Mouse (Mus musculus) adrenal gland, postnatal 14 days (tissue): Measurements from ENCODE around the gene Fuom. TPM values are rescaled to one million over a fixed set of nuclear protein-coding genes. Genes with fewer than 3 reads are reported as not detected.
"Not testable (repeated sequence)": the region's sequence is repeated elsewhere in the genome, so short reads cannot be mapped to it uniquely, and the experiment has no call there.

Experiments used
- DNase-seq: peaks from one replicate; pipeline ENCODE4 v3.0.0; 2021; ENCODE audit warnings: mixed read lengths
- long read RNA-seq, 2 experiments: library from polyadenylated mRNA; stranded (forward); transcript quantifications; one replicate each; pipeline ENCODE4 v2.0.0; 2021
- total RNA-seq: library from RNA; stranded (reverse); gene quantifications from 2 replicates; pipeline ENCODE4 v1.2.3, GENCODE M21; 2021

The Fuom gene
- total RNA-seq, result 70.4 and 79.8 TPM in 2 replicates
- long read RNA-seq, experiment 1, transcript Fuom-201 (6 exons, 685 nt), result major isoform, 47 of 66 reads
- long read RNA-seq, experiment 1, partial matches to known transcripts, result 4 of 66 reads
- long read RNA-seq, experiment 1, other reads (novel, unspliced or antisense), result 12 of 66 reads
- long read RNA-seq, experiment 2, transcript Fuom-201 (6 exons, 685 nt), result major isoform, 52 of 75 reads
- long read RNA-seq, experiment 2, partial matches to known transcripts, result 7 of 75 reads
- long read RNA-seq, experiment 2, other reads (novel, unspliced or antisense), result 13 of 75 reads

- DNase-seq, result peak; percentile 98
These were observed at the start of gene Fuom for GRCm38 (mm10) chr7:140101993-140102860. Gene Fuom, minus strand, starts transcription at chr7:140102441.

DNA sequence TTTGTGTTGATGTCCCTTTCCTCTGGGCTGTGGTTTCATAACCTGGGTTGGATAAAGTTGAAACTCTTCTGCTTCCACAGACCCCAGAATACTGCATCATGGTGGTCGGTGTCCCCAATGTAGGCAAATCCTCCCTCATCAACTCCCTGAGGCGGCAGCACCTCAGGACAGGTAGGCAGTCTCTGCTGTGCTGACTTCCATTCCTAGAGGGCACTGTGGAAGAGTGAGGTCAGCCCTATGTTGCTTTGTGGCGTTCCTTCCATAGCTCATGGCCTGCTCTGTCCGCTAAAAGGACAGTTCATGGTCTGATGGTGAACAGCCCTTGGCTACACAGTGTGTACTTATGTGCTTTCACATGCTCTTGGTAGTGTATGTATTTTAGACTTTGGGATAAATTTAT, 42.3 kb upstream of the Fuom start:
- no peak for DNase-seq

- DNase-seq, result peak; percentile 85
These were observed 39.1 kb upstream of the Fuom start for GRCm38 (mm10) chr7:140141350-140141749.

DNA sequence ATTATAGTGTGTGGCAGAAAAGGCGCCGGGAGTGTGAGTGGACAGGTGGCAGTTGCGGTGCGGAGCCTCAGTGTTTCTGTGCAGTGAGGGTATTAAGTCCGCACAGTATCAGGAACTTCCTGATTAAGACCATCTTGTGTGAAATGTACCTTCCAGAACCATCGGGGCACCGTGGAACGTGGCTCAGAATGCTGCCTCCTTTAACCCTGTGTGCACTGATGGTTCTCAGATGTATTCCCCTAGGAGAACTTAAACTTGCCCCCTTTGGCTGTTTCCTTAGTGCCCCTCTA, 35.7 kb upstream of the Fuom start:
- no peak for DNase-seq

GRCm38 (mm10) chr7:140137135-140138020, 35.1 kb upstream of the Fuom start, which contains the start of gene Mtg1:
Gene Mtg1, plus strand, starts transcription at chr7:140137564.
- DNase-seq, result peak; percentile 97

DNA sequence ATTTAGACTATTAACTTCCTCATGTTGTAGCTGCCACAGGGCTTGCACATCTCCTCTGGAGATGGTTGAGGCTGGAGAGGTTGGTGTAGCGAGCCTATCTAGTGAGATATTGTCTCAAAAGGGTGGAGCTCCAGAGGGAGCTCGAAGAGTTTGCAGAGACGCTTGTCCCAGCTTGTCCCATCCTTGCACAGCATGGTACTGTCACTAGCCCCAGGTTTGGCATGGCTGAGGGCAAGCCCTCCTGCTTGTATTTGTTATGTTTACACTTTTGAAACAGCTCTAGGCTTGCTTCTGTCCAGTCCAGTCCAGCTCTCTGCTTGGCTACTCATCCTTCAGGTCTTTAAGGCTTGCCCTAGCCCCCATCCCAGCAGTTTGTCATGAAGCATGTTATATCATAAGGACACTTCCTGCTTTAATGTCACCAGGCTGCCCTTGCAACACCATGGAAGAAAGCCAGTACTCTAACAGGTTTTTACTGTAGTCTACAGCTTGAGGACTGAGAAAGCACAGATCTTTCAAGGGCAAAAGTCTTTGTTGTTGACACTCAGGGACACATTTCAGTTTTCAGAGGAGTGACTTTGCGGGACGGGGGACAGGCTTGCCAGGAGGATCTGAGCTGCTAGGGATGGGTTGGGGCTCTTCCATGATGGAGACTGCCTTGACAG, 33.0 kb upstream of the Fuom start:
- DNase-seq, result peak; percentile 70

DNA sequence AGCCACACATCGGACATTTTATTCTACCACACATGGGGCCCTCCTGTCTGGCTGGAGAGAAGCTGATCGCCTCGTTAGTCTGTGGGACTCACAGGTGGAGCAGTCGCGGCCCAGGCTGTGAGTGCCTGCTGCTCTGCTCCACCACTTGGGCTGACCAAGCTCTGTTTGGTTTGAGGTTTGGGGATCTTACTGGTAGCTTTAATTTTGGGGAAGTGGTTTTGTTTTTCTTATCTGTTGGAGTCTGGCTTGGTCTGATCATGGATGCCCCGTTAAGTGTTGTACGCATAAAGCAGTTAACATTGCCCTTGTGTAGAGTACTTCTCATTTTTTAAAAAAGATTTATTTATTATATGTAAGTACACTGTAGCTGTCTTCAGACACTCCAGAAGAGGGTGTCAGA, 31.8 kb upstream of the Fuom start:
- not testable (repeated sequence) for DNase-seq

DNA sequence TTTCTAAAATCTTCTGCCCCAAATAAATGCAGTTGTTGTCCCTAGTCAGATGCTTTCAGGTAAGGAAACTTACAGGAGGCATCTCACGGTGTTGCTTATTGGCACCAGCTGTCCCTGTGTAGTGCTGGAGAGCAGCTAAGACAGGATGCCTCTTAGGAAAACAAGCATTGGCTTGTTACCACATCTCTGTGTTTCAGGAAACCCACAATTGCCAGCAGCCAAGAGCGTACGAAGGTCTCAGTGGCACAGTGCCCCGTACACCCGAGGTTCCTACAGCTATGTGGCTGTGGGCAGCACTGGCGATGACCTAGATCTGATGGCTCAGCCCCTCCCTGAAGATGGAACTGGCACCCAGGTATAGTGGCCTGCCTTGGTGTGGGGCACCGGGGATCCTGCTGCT, 29.9 kb upstream of the Fuom start:
- not testable (repeated sequence) for DNase-seq

GRCm38 (mm10) chr7:140127911-140128310, 25.7 kb upstream of the Fuom start:
- DNase-seq, result no peak

GRCm38 (mm10) chr7:140126934-140127333, 24.7 kb upstream of the Fuom start:
- DNase-seq, result no peak

DNA sequence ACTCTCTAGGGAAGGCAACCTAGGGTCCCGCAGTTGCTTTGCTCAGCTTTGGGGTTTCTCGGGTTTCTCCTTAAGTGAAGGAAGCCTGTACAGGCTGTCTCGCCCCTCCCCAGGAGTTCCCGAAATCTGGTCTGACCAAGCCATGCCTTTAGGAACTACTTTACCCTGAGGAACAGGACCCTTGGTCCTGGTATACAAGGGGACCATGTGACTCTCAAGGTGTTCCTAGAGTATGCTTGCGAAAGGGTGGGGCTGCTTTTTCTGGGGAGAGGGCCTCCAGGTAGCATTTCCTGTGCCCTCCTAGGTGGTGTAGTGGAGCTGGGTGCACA, 23.7 kb upstream of the Fuom start:
- no peak for DNase-seq

- DNase-seq, result peak; percentile 97
These were observed 23.2 kb upstream of the Fuom start for GRCm38 (mm10) chr7:140125278-140126021.

- no peak for DNase-seq
These were observed 22.1 kb upstream of the Fuom start for GRCm38 (mm10) chr7:140124382-140124781.

GRCm38 (mm10) chr7:140122765-140123164, 20.5 kb upstream of the Fuom start:
- DNase-seq, result no peak

DNA sequence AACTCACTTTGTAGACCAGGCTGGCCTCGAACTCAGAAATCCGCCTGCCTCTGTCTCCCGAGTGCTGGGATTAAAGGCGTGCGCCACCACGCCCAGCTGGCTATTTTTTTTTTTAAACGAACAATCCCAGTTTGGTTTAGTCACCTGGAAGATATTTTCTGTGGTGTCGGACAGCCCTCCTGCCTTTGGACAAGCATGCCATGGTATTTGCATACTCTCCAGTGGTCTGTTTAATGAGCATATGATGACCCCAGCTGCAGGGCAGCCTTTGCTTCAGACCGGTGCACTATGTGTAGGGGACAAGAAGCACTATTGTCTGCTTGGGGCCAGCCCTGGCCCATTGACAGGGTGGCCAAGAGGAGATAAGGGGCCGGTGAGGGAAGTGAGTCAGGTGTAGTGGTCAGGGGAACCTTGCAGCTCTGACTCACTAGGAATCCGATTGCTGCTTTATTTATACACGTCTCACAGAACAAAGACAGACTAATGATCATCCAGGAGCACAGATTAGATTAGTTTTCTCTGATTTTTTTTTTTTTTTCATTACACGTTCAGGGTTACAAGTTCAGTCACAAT, 19.2 kb upstream of the Fuom start:
- peak; percentile 32 for DNase-seq

- DNase-seq, result no peak
These were observed 18.2 kb upstream of the Fuom start for GRCm38 (mm10) chr7:140120484-140120883.

DNA sequence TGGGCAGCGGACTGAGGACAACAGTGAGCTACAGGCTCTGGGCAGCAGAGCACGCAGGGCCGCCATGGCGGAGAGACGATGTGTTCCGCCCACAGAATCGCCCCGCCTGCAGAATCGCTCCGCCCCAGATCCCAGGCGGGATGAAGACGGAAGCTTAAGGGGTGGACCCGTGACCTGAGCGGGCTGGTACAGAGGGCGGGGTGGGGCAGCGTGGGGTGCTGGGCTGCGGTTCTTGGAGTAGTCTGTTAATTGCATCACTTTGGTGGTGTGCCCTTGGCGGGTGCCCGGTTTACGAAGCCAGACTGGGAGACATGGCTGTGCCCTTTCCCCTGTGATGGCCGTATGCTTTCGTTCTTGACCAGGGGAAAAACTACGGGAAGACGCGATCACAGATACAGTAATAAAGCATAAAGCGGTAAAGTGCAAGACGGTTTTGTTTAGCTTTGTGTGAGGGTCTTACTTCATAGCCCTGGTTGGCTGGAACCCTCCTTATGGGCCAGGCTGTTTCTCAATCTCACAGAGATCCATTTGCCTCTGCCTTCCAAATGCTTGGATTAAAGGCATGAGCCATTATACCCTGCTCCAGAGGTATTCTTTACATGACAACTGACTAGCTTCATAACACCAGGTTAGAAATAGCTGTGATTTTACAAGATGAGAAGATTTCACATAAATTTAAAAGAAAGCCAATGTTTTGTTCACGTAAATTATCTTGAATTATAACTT, 14.3 kb upstream of the Fuom start, which contains the start of gene Echs1:
TSS of gene Echs1 (minus strand) at position 148 of the 726 bp plus-strand sequence.
- DNase-seq, result peak; percentile 97

- peak; percentile 83 for DNase-seq
These were observed 13.5 kb upstream of the Fuom start, which contains the start of gene Paox for GRCm38 (mm10) chr7:140115583-140116328. Gene Paox, plus strand, starts transcription at chr7:140115799.

DNA sequence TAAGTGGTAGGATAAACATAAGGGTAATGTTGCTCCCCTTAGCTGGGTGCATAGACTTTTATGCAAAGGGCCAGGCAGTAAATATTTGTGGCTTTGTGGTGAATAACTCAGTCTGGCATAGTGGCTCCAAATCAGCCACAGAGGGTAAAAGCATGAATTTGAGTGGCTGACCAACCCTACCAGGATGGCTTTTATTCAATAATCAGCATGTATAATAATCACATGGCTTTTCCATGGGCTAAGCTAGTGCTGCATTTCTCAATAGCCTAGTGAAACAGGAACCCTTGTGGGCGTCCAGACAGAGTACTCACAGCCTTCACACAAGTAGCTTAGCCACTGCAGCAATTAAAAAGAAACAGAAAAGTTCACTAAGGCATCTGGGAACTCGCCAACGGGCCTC, 9.7 kb upstream of the Fuom start:
- no peak for DNase-seq
